Mouse (Mus musculus) myocyte (in vitro differentiated cells): ENCODE results near the gene Nrp1. TPM values are rescaled to one million over a fixed set of nuclear protein-coding genes. Genes with fewer than 3 reads are reported as not detected.

ENCODE experiments used
- H3K27me3 ChIP-seq: one replicate; pipeline ENCODE4 v1.6.1; 2011; ENCODE audit not compliant: control insufficient read depth, insufficient read depth, insufficient read length
- H3K36me3 ChIP-seq: one replicate; pipeline ENCODE4 v1.6.1; 2011; ENCODE audit not compliant: control insufficient read depth, insufficient read depth
- H3K4me2 ChIP-seq: one replicate; pipeline ENCODE4 v1.6.1; 2011; ENCODE audit warnings: low read depth, control low read depth
- H3K4me3 ChIP-seq: one replicate; pipeline ENCODE4 v1.5.1; 2011; ENCODE audit warnings: mild to moderate bottlenecking, control low read depth, moderate library complexity
- H3K79me2 ChIP-seq: one replicate; pipeline ENCODE4 v1.6.1; 2011; ENCODE audit not compliant: control insufficient read depth, insufficient read depth
- H3ac ChIP-seq: one replicate; pipeline ENCODE4 v1.6.1; 2011; ENCODE audit not compliant: control insufficient read depth, insufficient read length
- CEBPB ChIP-seq: IDR thresholded peaks from 2 replicates; pipeline ENCODE4 v1.6.1; 2011; ENCODE audit warnings: mild to moderate bottlenecking, moderate library complexity; ENCODE audit not compliant: poor library complexity, insufficient read depth, severe bottlenecking
- E2F4 ChIP-seq: IDR thresholded peaks from one replicate; pipeline ENCODE4 v1.6.1; 2011; ENCODE audit warnings: mild to moderate bottlenecking, control low read depth, moderate library complexity; ENCODE audit not compliant: insufficient read depth
- MAX ChIP-seq: IDR thresholded peaks from one replicate; pipeline ENCODE4 v1.6.1; 2011; ENCODE audit warnings: low read depth, mild to moderate bottlenecking, control low read depth
- MYOD1 ChIP-seq, 3 experiments: IDR thresholded peaks; one replicate each; pipeline ENCODE4 v1.6.1; 2011; ENCODE audit warnings: control low read depth in 2 of 3, low read depth in 2 of 3, mild to moderate bottlenecking in 2 of 3, moderate library complexity in 1 of 3; ENCODE audit not compliant: insufficient read length in 2 of 3, control insufficient read depth in 1 of 3
- MYOG ChIP-seq, 3 experiments: IDR thresholded peaks; one replicate each; pipeline ENCODE4 v1.6.1; 2011; ENCODE audit warnings: control low read depth in 2 of 3, low read depth in 2 of 3, mild to moderate bottlenecking in 2 of 3; ENCODE audit not compliant: insufficient read length in 2 of 3, control insufficient read depth in 1 of 3, insufficient read depth in 1 of 3
- POLR2A ChIP-seq: IDR thresholded peaks from one replicate; pipeline ENCODE4 v1.6.1; 2011; ENCODE audit warnings: low read depth, mild to moderate bottlenecking, control low read depth, moderate library complexity; ENCODE audit not compliant: insufficient read length
- POLR2AphosphoS2 ChIP-seq: IDR thresholded peaks from one replicate; pipeline ENCODE4 v1.6.1; 2011; ENCODE audit warnings: low read depth, control low read depth; ENCODE audit not compliant: insufficient read length
- REST ChIP-seq: IDR thresholded peaks from one replicate; pipeline ENCODE4 v1.6.1; 2011; ENCODE audit warnings: mild to moderate bottlenecking, control low read depth, moderate library complexity; ENCODE audit not compliant: insufficient read depth, insufficient read length
- SRF ChIP-seq: IDR thresholded peaks from one replicate; pipeline ENCODE4 v1.6.1; 2011; ENCODE audit warnings: low read depth; ENCODE audit not compliant: control insufficient read depth, insufficient read length
- TCF12 ChIP-seq: IDR thresholded peaks from one replicate; pipeline ENCODE4 v1.6.1; 2011; ENCODE audit warnings: mild to moderate bottlenecking, control low read depth; ENCODE audit not compliant: poor library complexity, insufficient read depth, severe bottlenecking
- TCF3 ChIP-seq: IDR thresholded peaks from one replicate; pipeline ENCODE4 v1.6.1; 2011; ENCODE audit warnings: low read depth, control low read depth; ENCODE audit not compliant: insufficient read length
- USF1 ChIP-seq: IDR thresholded peaks from one replicate; pipeline ENCODE4 v1.6.1; 2011; ENCODE audit warnings: low read depth, mild to moderate bottlenecking, control low read depth, moderate library complexity
- polyA plus RNA-seq: library from polyadenylated mRNA; unstranded; fragments of >200 nt; fragmentation: generic; extraction: Trizol; gene quantifications from one replicate; pipeline ENCODE4 v1.2.1, GENCODE M21; 2012; ENCODE audit warnings: missing spikeins

Gene Nrp1
- polyA plus RNA-seq, 1 experiment: 12.7 TPM

GRCm38 (mm10) chr8:128423813-128424212 lies 65.4 kb downstream of the Nrp1 start:
- H3K36me3 ChIP-seq: no peaks in the 10 kb centered on the region
- H3K27me3 ChIP-seq: no peaks in the 10 kb centered on the region
- no peak overlapping the region for H3K4me2 ChIP-seq
- H3K4me3 ChIP-seq: no peak overlapping the region
- H3ac ChIP-seq: no peak overlapping the region
- TF ChIP-seq SRF (no peak), MAX (no peak), REST (no peak), CEBPB (no peak), MYOD1 (IDR thresholded peaks at IDR 0.05; ENCODE audit: control insufficient read depth in 1 of 3, insufficient read length in 2 of 3, low read depth in 2 of 3) (no peak), USF1 (no peak), POLR2A (no peak)
- H3K79me2 ChIP-seq: no peaks in the 10 kb centered on the region

- no peak overlapping the region for H3K4me2 ChIP-seq
- H3K79me2 ChIP-seq: no peaks in the 10 kb centered on the region
- H3K36me3 ChIP-seq: no peaks in the 10 kb centered on the region
- no peak overlapping the region for H3K4me3 ChIP-seq
- no peak overlapping the region for H3ac ChIP-seq
- TF ChIP-seq MAX: no peak
- TF ChIP-seq MYOD1 (IDR thresholded peaks at IDR 0.05; ENCODE audit: control insufficient read depth in 1 of 3, insufficient read length in 2 of 3, low read depth in 2 of 3): no peak
- TF ChIP-seq CEBPB: no peak
- TF ChIP-seq TCF3: no peak
- TF ChIP-seq E2F4: no peak
- no peak for TF ChIP-seq MYOG (IDR thresholded peaks at IDR 0.05; ENCODE audit: control insufficient read depth in 1 of 3, insufficient read depth in 1 of 3, insufficient read length in 2 of 3, low read depth in 2 of 3)
- no peak for TF ChIP-seq POLR2A
- TF ChIP-seq POLR2AphosphoS2: no peak
- TF ChIP-seq SRF: no peak
- H3K27me3 ChIP-seq: no peaks in the 10 kb centered on the region
Measured at GRCm38 (mm10) chr8:128424626-128425333, 66.4 kb downstream of the Nrp1 start.

GRCm38 (mm10) chr8:128427071-128427470 lies 68.7 kb downstream of the Nrp1 start:
- Histone ChIP-seq H3K79me2 (no peaks in the 10 kb centered on the region), H3K4me2 (no peak overlapping the region), H3K27me3 (no peaks in the 10 kb centered on the region), H3K36me3 (no peaks in the 10 kb centered on the region), H3ac (no peak overlapping the region), H3K4me3 (no peak overlapping the region)
- TF ChIP-seq MYOD1 (IDR thresholded peaks at IDR 0.05; ENCODE audit: control insufficient read depth in 1 of 3, insufficient read length in 2 of 3, low read depth in 2 of 3): no peak
- TF ChIP-seq CEBPB: no peak
- TF ChIP-seq SRF: no peak
- TF ChIP-seq TCF3: no peak
- no peak for TF ChIP-seq POLR2AphosphoS2
- TF ChIP-seq POLR2A: no peak
- no peak for TF ChIP-seq MAX
- TF ChIP-seq REST: no peak
- no peak for TF ChIP-seq TCF12
- TF ChIP-seq MYOG (IDR thresholded peaks at IDR 0.05; ENCODE audit: control insufficient read depth in 1 of 3, insufficient read depth in 1 of 3, insufficient read length in 2 of 3, low read depth in 2 of 3): no peak
- TF ChIP-seq USF1: no peak
- TF ChIP-seq E2F4: no peak

GRCm38 (mm10) chr8:128428971-128429370 lies 70.6 kb downstream of the Nrp1 start:
- TF ChIP-seq POLR2AphosphoS2 (no peak), POLR2A (no peak), E2F4 (no peak), MYOG (IDR thresholded peaks at IDR 0.05; ENCODE audit: control insufficient read depth in 1 of 3, insufficient read depth in 1 of 3, insufficient read length in 2 of 3, low read depth in 2 of 3) (no peak), CEBPB (no peak)
- Histone ChIP-seq H3K36me3 (peaks cover 15% of the 10 kb centered on the region), H3K79me2 (no peaks in the 10 kb centered on the region)

GRCm38 (mm10) chr8:128431082-128431481 lies 72.7 kb downstream of the Nrp1 start:
- Histone ChIP-seq H3K79me2 (no peaks in the 10 kb centered on the region), H3K4me3 (no peak overlapping the region), H3K36me3 (peaks cover 25% of the 10 kb centered on the region), H3ac (no peak overlapping the region), H3K27me3 (no peaks in the 10 kb centered on the region), H3K4me2 (no peak overlapping the region)
- TF ChIP-seq E2F4: no peak
- TF ChIP-seq MYOG (IDR thresholded peaks at IDR 0.05; ENCODE audit: control insufficient read depth in 1 of 3, insufficient read depth in 1 of 3, insufficient read length in 2 of 3, low read depth in 2 of 3): no peak
- TF ChIP-seq SRF: no peak
- no peak for TF ChIP-seq REST
- TF ChIP-seq MAX: no peak
- no peak for TF ChIP-seq TCF12
- no peak for TF ChIP-seq USF1

More at GRCm38 (mm10) chr8:128428971-128429370, 70.6 kb downstream of the Nrp1 start:
- no peak overlapping the region for H3K4me3 ChIP-seq
- H3K4me2 ChIP-seq: peak overlapping the region; percentile 34
- H3ac ChIP-seq: no peak overlapping the region
- no peaks in the 10 kb centered on the region for H3K27me3 ChIP-seq
